Mouse (Mus musculus): ENCODE measurements at regions not wholly inside any gene's neighbourhood (a gene's known extent, or its start where the extent isn't known, plus 50 kb on each side); places are given as distances from the start of the nearest gene placed in this dataset.

DNA sequence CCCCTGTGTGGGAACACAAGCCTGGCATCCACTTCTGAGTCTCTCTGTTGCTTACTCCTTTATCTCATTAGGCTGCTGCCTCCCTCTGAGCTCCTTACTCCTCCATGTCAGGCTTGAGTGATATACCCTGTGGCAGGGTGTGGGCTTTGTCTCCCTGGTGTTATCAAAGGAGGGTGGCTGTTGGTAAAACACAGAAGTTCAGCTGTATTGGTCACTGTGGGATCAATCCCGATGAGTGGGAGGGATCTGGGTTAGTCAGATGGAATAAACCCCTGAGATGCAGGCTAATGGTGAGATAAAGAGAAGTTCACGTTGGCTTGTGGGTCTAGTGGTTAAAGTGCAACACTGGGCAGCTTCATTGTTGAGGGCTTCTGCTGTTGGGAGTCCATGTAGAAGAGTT lies 67.4 kb upstream of the 1700020N01Rik start:
- TF ChIP-seq POLR2A (IDR thresholded peaks at IDR 0.05; ENCODE audit: insufficient read depth, low read depth, low read length): no peak
- TF ChIP-seq CTCF (IDR thresholded peaks at IDR 0.05): no peak
- no peak for TF ChIP-seq EP300 (IDR thresholded peaks at IDR 0.05; ENCODE audit: insufficient read depth, low read depth, low read length)

All from heart, adult 2 months (tissue).